Mouse (Mus musculus) forebrain, postnatal 0 days (tissue): ENCODE data around the gene Olfr810. TPM values are rescaled to one million over a fixed set of nuclear protein-coding genes. Genes with fewer than 3 reads are reported as not detected.

Experiments
- ATAC-seq: fragments of 200-750 bp; cut with Nextera tagmentation; 2 replicates; pipeline ENCODE4 v1.8.0; 2017; ENCODE audit warnings: mild to moderate bottlenecking, moderate library complexity
- DNase-seq: peaks from one replicate; pipeline ENCODE4 v3.0.0-alpha.2; 2015
- H3K27ac ChIP-seq: fragments of 300-500 bp; sonication (generic); 2 replicates; pipeline ENCODE4 v1.5.1; 2014; ENCODE audit warnings: low read depth, mild to moderate bottlenecking, antibody characterized with exemption, low read length, moderate library complexity, mixed read lengths
- H3K27me3 ChIP-seq: fragments of 300-500 bp; sonication (generic); 2 replicates; pipeline ENCODE4 v1.6.1; 2014; ENCODE audit warnings: mild to moderate bottlenecking, low read length, mixed read lengths; ENCODE audit not compliant: insufficient read depth
- H3K36me3 ChIP-seq: fragments of 300-500 bp; sonication (generic); 2 replicates; pipeline ENCODE4 v1.6.1; 2014; ENCODE audit warnings: mild to moderate bottlenecking, moderate library complexity; ENCODE audit not compliant: insufficient read depth
- H3K4me1 ChIP-seq: fragments of 300-500 bp; sonication (generic); 2 replicates; pipeline ENCODE4 v1.6.1; 2014; ENCODE audit warnings: antibody characterized with exemption; ENCODE audit not compliant: insufficient read depth
- H3K4me2 ChIP-seq: fragments of 300-500 bp; sonication (generic); 2 replicates; pipeline ENCODE4 v1.6.1; 2014; ENCODE audit warnings: low read depth, mild to moderate bottlenecking, moderate library complexity
- H3K4me3 ChIP-seq: fragments of 300-500 bp; sonication (generic); 2 replicates; pipeline ENCODE4 v1.5.1; 2014; ENCODE audit warnings: low read depth, low read length, mixed read lengths
- H3K9ac ChIP-seq: fragments of 300-500 bp; sonication (generic); 2 replicates; pipeline ENCODE4 v1.6.1; 2014; ENCODE audit warnings: mild to moderate bottlenecking
- H3K9me3 ChIP-seq: fragments of 300-500 bp; sonication (generic); 2 replicates; pipeline ENCODE4 v1.6.1; 2016; ENCODE audit warnings: low read length
- CTCF ChIP-seq: sonication (generic); IDR thresholded peaks from 2 replicates; pipeline ENCODE4 v1.5.1; 2016; ENCODE audit warnings: antibody characterized with exemption, control low read depth, low read depth
- WGBS: fragments of 180-500 bp; shearing (Covaris S2); extraction: QIAGEN DNeasy Blood & Tissue Kit; methylation state at CpG from one replicate; pipeline ENCODE4 v1.1.7; 2014; 5-methylcytosine and 5-hydroxymethylcytosine counted together
- polyA plus RNA-seq: library from polyadenylated mRNA; unstranded; fragments of >200 nt; fragmentation: Nextera tagmentation; extraction: Ambion mirVana; gene quantifications from 2 replicates; pipeline ENCODE4 v1.2.1, GENCODE M21; 2015
- total RNA-seq: library from RNA; depleted of rRNA; stranded (reverse); fragments of >200 nt; gene quantifications from 2 replicates; pipeline ENCODE4 v1.2.3, GENCODE M21; 2014; rRNA removed

The Olfr810 gene
- total RNA-seq, result not detected in 2 replicates
- polyA plus RNA-seq, result not detected in 2 replicates

DNA sequence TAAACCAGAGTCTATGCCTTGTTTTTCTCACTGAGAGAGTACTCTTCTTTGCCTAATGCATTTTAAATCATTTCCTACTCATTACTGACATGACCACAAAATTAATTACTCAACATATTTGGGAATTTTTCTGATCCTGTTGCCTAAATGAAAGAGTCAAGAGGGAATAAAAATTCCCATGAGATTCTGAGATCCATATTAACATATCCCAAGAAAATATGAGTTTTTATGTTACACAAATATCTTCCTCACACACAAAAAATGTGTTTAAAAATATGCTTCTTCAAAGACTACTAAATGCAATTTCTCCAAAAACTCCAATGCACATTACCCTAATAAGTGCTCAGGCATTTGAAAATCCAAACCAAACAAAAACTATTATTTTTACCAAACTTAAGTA is at the start of gene Olfr810:
Gene Olfr810, minus strand, starts transcription at position 101 of the 400 bp plus-strand sequence.
- Histone ChIP-seq H3K4me1 (no peaks in the 10 kb centered on the region), H3K4me2 (no peak within 1 kb of the TSS), H3K9me3 (no peaks in the 10 kb centered on the region), H3K27ac (no peak within 1 kb of the TSS), H3K27me3 (no peaks in the 10 kb centered on the region), H3K36me3 (no peaks in the 10 kb centered on the region), H3K9ac (no peak within 1 kb of the TSS), H3K4me3 (no peak within 1 kb of the TSS)
- no peak for TF ChIP-seq CTCF
- ATAC-seq, result no peak
- no peak for DNase-seq

DNA sequence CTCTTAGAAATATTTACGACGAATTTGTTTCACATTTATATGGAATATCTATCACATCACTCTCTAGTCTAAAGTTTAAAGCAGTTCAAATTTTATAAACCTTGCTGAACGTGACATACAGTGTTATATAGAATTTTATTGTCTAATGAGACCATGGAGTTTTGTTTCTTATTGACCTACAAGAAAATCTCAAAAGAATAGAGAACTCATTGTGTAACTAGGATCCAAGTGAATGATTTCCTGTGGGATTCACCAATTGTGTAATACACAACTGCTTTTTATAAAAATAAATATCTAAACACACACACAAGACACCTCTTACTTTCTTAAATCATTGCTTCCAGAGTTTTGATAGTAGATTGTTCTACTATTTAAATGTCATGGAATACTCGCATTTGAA is 9.6 kb upstream of the Olfr810 start, which contains the start of gene Olfr811:
Gene Olfr811, minus strand, starts transcription at position 101 of the 400 bp plus-strand sequence.
- Histone ChIP-seq H3K4me2 (no peak within 1 kb of the TSS), H3K27ac (no peak within 1 kb of the TSS), H3K27me3 (no peaks in the 10 kb centered on the region), H3K9me3 (no peaks in the 10 kb centered on the region), H3K4me3 (no peak within 1 kb of the TSS), H3K4me1 (no peaks in the 10 kb centered on the region), H3K36me3 (no peaks in the 10 kb centered on the region), H3K9ac (no peak within 1 kb of the TSS)
- DNase-seq, result no peak
- 86% methylated on average over 4 of the region's 4 CpGs for WGBS
- no peak for ATAC-seq
- TF ChIP-seq CTCF, result no peak

- no peak overlapping the region for H3K4me2 ChIP-seq
- no peak for TF ChIP-seq CTCF
- H3K27me3 ChIP-seq, result no peaks in the 10 kb centered on the region
Measured at GRCm38 (mm10) chr10:129778123-129778522, 16.6 kb downstream of the Olfr810 start.

DNA sequence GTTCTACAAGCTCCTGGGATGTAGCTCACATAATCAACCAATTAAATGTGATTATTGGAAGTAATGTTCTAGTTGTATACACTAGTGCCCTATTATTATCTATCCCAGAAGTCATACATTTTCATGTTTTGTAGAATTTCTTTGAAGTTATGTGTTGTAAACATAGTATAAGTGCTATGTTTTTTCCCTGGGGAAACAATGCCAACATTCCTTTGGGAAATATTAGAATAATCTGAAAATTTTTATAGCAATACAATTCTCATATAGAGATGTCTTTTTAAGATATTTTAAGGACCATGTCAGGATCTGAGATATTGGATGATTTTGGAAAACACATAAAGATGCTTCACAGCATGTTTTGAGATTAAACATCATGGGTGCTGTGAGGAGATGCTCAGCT is 20.4 kb downstream of the Olfr810 start, which contains the start of gene Olfr809:
Gene Olfr809, plus strand, starts transcription at position 301 of the 400 bp plus-strand sequence.
- H3K4me1 ChIP-seq, result no peaks in the 10 kb centered on the region
- no peak within 1 kb of the TSS for H3K9ac ChIP-seq
- no peak for TF ChIP-seq CTCF
- H3K27ac ChIP-seq, result no peak within 1 kb of the TSS
- no peak within 1 kb of the TSS for H3K4me2 ChIP-seq
- no peaks in the 10 kb centered on the region for H3K27me3 ChIP-seq
- no peaks in the 10 kb centered on the region for H3K9me3 ChIP-seq
- H3K36me3 ChIP-seq, result no peaks in the 10 kb centered on the region
- no peak within 1 kb of the TSS for H3K4me3 ChIP-seq
- ATAC-seq (no peak), DNase-seq (no peak)

More at GRCm38 (mm10) chr10:129778123-129778522, 16.6 kb downstream of the Olfr810 start:
- no peak overlapping the region for H3K4me3 ChIP-seq
- H3K9ac ChIP-seq, result no peak overlapping the region
- no peaks in the 10 kb centered on the region for H3K36me3 ChIP-seq
- no peaks in the 10 kb centered on the region for H3K4me1 ChIP-seq
- no peak overlapping the region for H3K27ac ChIP-seq
- ATAC-seq (no peak), DNase-seq (no peak)
- no peaks in the 10 kb centered on the region for H3K9me3 ChIP-seq

DNA sequence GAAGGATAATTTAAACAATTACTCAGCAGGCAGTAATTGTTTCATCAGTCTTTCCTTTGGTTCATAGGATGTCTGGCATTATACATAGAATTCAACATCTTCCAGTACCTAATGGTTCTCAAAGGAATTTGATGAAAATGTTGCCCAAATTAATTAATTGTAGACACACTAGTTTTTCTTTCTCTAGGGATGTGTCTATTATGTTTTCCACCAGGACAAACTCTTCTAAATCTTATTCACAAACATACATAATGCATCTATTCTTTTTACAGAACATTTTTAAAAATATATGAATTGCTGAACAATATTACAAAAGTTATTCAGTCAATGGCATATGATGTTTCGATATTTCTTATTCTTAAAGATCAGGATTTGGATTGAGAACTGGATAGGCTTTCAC is 29.5 kb downstream of the Olfr810 start, which contains the start of gene Olfr808:
Gene Olfr808, plus strand, starts transcription at position 301 of the 400 bp plus-strand sequence.
- Histone ChIP-seq H3K9ac (no peak within 1 kb of the TSS), H3K27me3 (no peaks in the 10 kb centered on the region), H3K4me1 (no peaks in the 10 kb centered on the region), H3K9me3 (no peaks in the 10 kb centered on the region), H3K36me3 (no peaks in the 10 kb centered on the region), H3K4me2 (no peak within 1 kb of the TSS), H3K4me3 (no peak within 1 kb of the TSS), H3K27ac (no peak within 1 kb of the TSS)
- WGBS, result 100% methylated on average over 1 of the region's 1 CpGs
- ATAC-seq (no peak), DNase-seq (no peak)
- no peak for TF ChIP-seq CTCF

DNA sequence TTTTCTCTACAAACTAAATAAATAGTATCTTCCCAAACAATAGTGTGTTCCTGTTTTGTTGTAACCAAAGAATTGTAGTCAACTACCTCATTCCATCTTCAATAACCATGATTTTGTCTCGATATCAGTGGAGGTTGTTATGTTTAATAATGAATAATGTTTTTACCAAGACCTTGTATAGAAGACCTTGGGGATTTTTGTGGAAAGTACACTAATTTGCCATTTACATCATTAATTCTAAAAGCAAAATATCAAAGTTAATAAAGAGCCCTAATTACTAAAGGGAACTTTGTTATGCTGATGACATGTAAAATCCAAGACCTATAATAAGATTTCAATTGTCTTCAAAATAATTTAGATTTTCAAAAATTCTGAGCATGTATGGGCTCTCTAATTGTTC is 37.0 kb downstream of the Olfr810 start, which contains the start of gene Olfr807:
Gene Olfr807, minus strand, starts transcription at position 101 of the 400 bp plus-strand sequence.
- H3K36me3 ChIP-seq, result no peaks in the 10 kb centered on the region
- H3K9me3 ChIP-seq, result no peaks in the 10 kb centered on the region
- H3K27ac ChIP-seq, result no peak within 1 kb of the TSS
- ATAC-seq (no peak), DNase-seq (no peak)
- no peak within 1 kb of the TSS for H3K9ac ChIP-seq
- no peaks in the 10 kb centered on the region for H3K27me3 ChIP-seq
- H3K4me2 ChIP-seq, result no peak within 1 kb of the TSS
- no peak within 1 kb of the TSS for H3K4me3 ChIP-seq
- 93% methylated on average over 1 of the region's 1 CpGs for WGBS
- TF ChIP-seq CTCF, result no peak
- no peaks in the 10 kb centered on the region for H3K4me1 ChIP-seq

GRCm38 (mm10) chr10:129741821-129742220 is 52.9 kb downstream of the Olfr810 start, which contains the start of gene Olfr806:
Gene Olfr806 (minus strand): TSS chr10:129741921.
- no peak within 1 kb of the TSS for H3K4me3 ChIP-seq
- no peak for TF ChIP-seq CTCF
- no peak for ATAC-seq

More at GRCm38 (mm10) chr10:129741821-129742220, 52.9 kb downstream of the Olfr810 start, which contains the start of gene Olfr806:
- no peaks in the 10 kb centered on the region for H3K4me1 ChIP-seq
- H3K27ac ChIP-seq, result no peak within 1 kb of the TSS
- no peaks in the 10 kb centered on the region for H3K36me3 ChIP-seq
- H3K27me3 ChIP-seq, result no peaks in the 10 kb centered on the region
- no peak within 1 kb of the TSS for H3K9ac ChIP-seq
- no peak within 1 kb of the TSS for H3K4me2 ChIP-seq
- H3K9me3 ChIP-seq, result no peaks in the 10 kb centered on the region
- no peak for DNase-seq

Other genes with a start within 250 kb of the Olfr810 start
- gene Olfr794, start 227.3 kb downstream of the Olfr810 start, total RNA-seq, result 0.15 TPM in 1 of 2 replicates, not detected in the other
- gene Olfr794, start 227.3 kb downstream of the Olfr810 start, polyA plus RNA-seq, result not detected in 2 replicates
- not detected in 2 replicates for gene Olfr796, start 182.3 kb downstream of the Olfr810 start, total RNA-seq
- not detected in 2 replicates for gene Olfr796, start 182.3 kb downstream of the Olfr810 start, polyA plus RNA-seq
- gene Olfr798, start 167.0 kb downstream of the Olfr810 start, total RNA-seq, result not detected in 2 replicates
- gene Olfr798, start 167.0 kb downstream of the Olfr810 start, polyA plus RNA-seq, result not detected in 2 replicates
- gene Olfr799, start 157.4 kb downstream of the Olfr810 start, total RNA-seq, result not detected in 2 replicates
- not detected in 2 replicates for gene Olfr799, start 157.4 kb downstream of the Olfr810 start, polyA plus RNA-seq
- gene Olfr800, start 137.2 kb downstream of the Olfr810 start, total RNA-seq, result 0.31 TPM in 1 of 2 replicates, not detected in the other
- not detected in 2 replicates for gene Olfr800, start 137.2 kb downstream of the Olfr810 start, polyA plus RNA-seq
- gene Olfr801, start 121.1 kb downstream of the Olfr810 start, total RNA-seq, result not detected in 2 replicates
- gene Olfr801, start 121.1 kb downstream of the Olfr810 start, polyA plus RNA-seq, result not detected in 2 replicates
- not detected in 2 replicates for gene Olfr802, start 106.7 kb downstream of the Olfr810 start, total RNA-seq
- gene Olfr802, start 106.7 kb downstream of the Olfr810 start, polyA plus RNA-seq, result 0.06 TPM in 1 of 2 replicates, not detected in the other
- gene Olfr803, start 100.6 kb downstream of the Olfr810 start, total RNA-seq, result not detected in 2 replicates
- gene Olfr803, start 100.6 kb downstream of the Olfr810 start, polyA plus RNA-seq, result not detected in 2 replicates
- not detected in 2 replicates for gene Olfr804, start 91.7 kb downstream of the Olfr810 start, total RNA-seq
- not detected in 2 replicates for gene Olfr804, start 91.7 kb downstream of the Olfr810 start, polyA plus RNA-seq
- not detected in 2 replicates for gene Olfr805, start 65.5 kb downstream of the Olfr810 start, total RNA-seq
- gene Olfr805, start 65.5 kb downstream of the Olfr810 start, polyA plus RNA-seq, result not detected in 2 replicates
- not detected in 2 replicates for gene Olfr806, start 53.0 kb downstream of the Olfr810 start, total RNA-seq
- not detected in 2 replicates for gene Olfr806, start 53.0 kb downstream of the Olfr810 start, polyA plus RNA-seq
- gene Olfr807, start 37.1 kb downstream of the Olfr810 start, total RNA-seq, result not detected in 2 replicates
- not detected in 2 replicates for gene Olfr807, start 37.1 kb downstream of the Olfr810 start, polyA plus RNA-seq
- not detected in 2 replicates for gene Olfr808, start 29.4 kb downstream of the Olfr810 start, total RNA-seq
- gene Olfr808, start 29.4 kb downstream of the Olfr810 start, polyA plus RNA-seq, result not detected in 2 replicates
- gene Olfr809, start 20.3 kb downstream of the Olfr810 start, total RNA-seq, result not detected in 2 replicates
- not detected in 2 replicates for gene Olfr809, start 20.3 kb downstream of the Olfr810 start, polyA plus RNA-seq
- gene Olfr811, start 9.5 kb upstream of the Olfr810 start, total RNA-seq, result not detected in 2 replicates
- gene Olfr811, start 9.5 kb upstream of the Olfr810 start, polyA plus RNA-seq, result not detected in 2 replicates
- gene Olfr812, start 51.2 kb upstream of the Olfr810 start, total RNA-seq, result not detected in 2 replicates
- gene Olfr812, start 51.2 kb upstream of the Olfr810 start, polyA plus RNA-seq, result not detected in 2 replicates
- gene Olfr813, start 60.5 kb upstream of the Olfr810 start, total RNA-seq, result not detected in 2 replicates
- gene Olfr813, start 60.5 kb upstream of the Olfr810 start, polyA plus RNA-seq, result not detected in 2 replicates
- not detected in 2 replicates for gene Olfr814, start 84.9 kb upstream of the Olfr810 start, total RNA-seq
- not detected in 2 replicates for gene Olfr814, start 84.9 kb upstream of the Olfr810 start, polyA plus RNA-seq
- gene Olfr815, start 111.0 kb upstream of the Olfr810 start, total RNA-seq, result not detected in 2 replicates
- not detected in 2 replicates for gene Olfr815, start 111.0 kb upstream of the Olfr810 start, polyA plus RNA-seq
- not detected in 2 replicates for gene Olfr816, start 120.7 kb upstream of the Olfr810 start, total RNA-seq
- gene Olfr816, start 120.7 kb upstream of the Olfr810 start, polyA plus RNA-seq, result not detected in 2 replicates
- not detected in 2 replicates for gene Olfr818, start 154.2 kb upstream of the Olfr810 start, total RNA-seq
- not detected in 2 replicates for gene Olfr818, start 154.2 kb upstream of the Olfr810 start, polyA plus RNA-seq
- not detected in 2 replicates for gene Olfr819, start 172.3 kb upstream of the Olfr810 start, total RNA-seq
- not detected in 2 replicates for gene Olfr819, start 172.3 kb upstream of the Olfr810 start, polyA plus RNA-seq
- not detected in 2 replicates for gene Olfr247, start 181.2 kb upstream of the Olfr810 start, total RNA-seq
- not detected in 2 replicates for gene Olfr247, start 181.2 kb upstream of the Olfr810 start, polyA plus RNA-seq
- gene Gm10310, start 190.1 kb upstream of the Olfr810 start, total RNA-seq, result not detected in 2 replicates
- not detected in 2 replicates for gene Gm10310, start 190.1 kb upstream of the Olfr810 start, polyA plus RNA-seq
- not detected in 2 replicates for gene Olfr820, start 217.7 kb upstream of the Olfr810 start, total RNA-seq
- gene Olfr820, start 217.7 kb upstream of the Olfr810 start, polyA plus RNA-seq, result not detected in 2 replicates
- gene Olfr821, start 235.4 kb upstream of the Olfr810 start, total RNA-seq, result not detected in 2 replicates
- gene Olfr821, start 235.4 kb upstream of the Olfr810 start, polyA plus RNA-seq, result not detected in 2 replicates